Mouse (Mus musculus) olfactory bulb, adult 2 months (tissue): ENCODE measurements at regions not wholly inside any gene's neighbourhood (a gene's known extent, or its start where the extent isn't known, plus 50 kb on each side); places are given as distances from the start of the nearest gene placed in this dataset.

Source experiments
- CTCF ChIP-seq: fragments of 200-500 bp; IDR thresholded peaks from 2 replicates; pipeline ENCODE4 v1.5.1; 2012; ENCODE audit warnings: low read depth, mild to moderate bottlenecking, low read length, moderate library complexity; ENCODE audit not compliant: insufficient read depth
- POLR2A ChIP-seq: fragments of 200-500 bp; IDR thresholded peaks from 2 replicates; pipeline ENCODE4 v1.6.1; 2012; ENCODE audit warnings: mild to moderate bottlenecking, low read depth, low read length, moderate library complexity; ENCODE audit not compliant: insufficient read depth

DNA sequence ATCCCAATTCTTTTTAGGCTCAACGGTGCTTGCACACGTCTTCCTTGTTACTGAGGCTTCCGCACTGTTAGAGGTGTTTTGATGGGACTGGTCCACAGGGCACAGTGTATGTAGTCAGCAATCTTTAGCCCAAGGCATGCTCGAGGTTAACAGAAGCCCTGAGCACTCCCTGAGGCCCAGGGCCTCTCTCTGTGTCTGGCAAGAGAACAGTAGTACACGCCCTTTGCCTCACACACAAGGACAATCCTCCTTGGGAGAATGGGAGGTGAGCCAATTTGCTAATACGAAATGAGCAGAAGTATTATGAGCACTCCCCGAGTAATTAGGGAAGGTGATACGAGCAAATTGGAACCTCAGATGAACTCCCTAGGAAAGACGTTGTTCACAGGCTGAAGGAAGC, 136.5 kb upstream of the Arglu1 start:
- TF ChIP-seq CTCF (no peak), POLR2A (no peak)
